21 mouse cellular contexts compared by ENCODE assay signal in the genomic region with DNA sequence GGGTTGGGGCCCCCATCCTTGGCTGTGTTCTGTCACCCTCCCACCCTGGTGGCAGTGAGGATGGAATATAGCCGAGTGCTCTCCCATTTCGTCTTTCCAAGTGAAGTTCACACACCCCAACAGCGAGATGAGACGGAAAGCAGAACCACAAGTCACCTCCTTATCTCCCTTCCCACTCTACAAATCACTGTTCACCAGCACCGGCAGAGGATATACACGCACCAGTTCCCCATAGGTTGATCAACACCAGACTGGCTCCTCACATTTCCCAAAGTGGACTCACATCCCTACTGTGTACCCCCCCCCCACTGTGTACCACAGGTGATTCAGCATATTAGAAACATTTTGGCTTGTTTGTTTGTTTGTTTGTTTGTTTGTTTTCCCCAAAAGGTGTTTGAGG.
"Had no signal": no experiment of that assay in that cellular context is flagged by ENCODE, and none has a peak within 500 bp of the region (broad histone marks: within the 10 kb centered on the region; RNA-seq: fewer than 3 reads in every experiment).

No protein-coding gene starts in this region.

- H3K4me1 ChIP-seq: limb, embryonic 13.5 days; liver, embryonic 13.5 days; megakaryocyte, embryonic 14.5 days; midbrain, embryonic 10.5 days; midbrain, embryonic 15.5 days; neural tube, embryonic 12.5 days; neural tube, embryonic 15.5 days had no signal

- ATAC-seq: lung, postnatal 0 days; midbrain, embryonic 15.5 days had no signal

- H3K27ac ChIP-seq: limb, embryonic 13.5 days; liver, embryonic 13.5 days; midbrain, embryonic 10.5 days; midbrain, embryonic 15.5 days; neural tube, embryonic 12.5 days; neural tube, embryonic 15.5 days; stomach, postnatal 0 days had no signal

- H3K27me3 ChIP-seq: limb, embryonic 13.5 days; liver, embryonic 13.5 days; megakaryocyte, embryonic 14.5 days; midbrain, embryonic 15.5 days; neural tube, embryonic 12.5 days; neural tube, embryonic 15.5 days had no signal

- H3K36me3 ChIP-seq: limb, embryonic 13.5 days; liver, embryonic 13.5 days; midbrain, embryonic 10.5 days; midbrain, embryonic 15.5 days; neural tube, embryonic 12.5 days; neural tube, embryonic 15.5 days had no signal

- H3K4me2 ChIP-seq: limb, embryonic 13.5 days; liver, embryonic 13.5 days; midbrain, embryonic 15.5 days; neural tube, embryonic 12.5 days; neural tube, embryonic 15.5 days had no signal

- H3K4me3 ChIP-seq: limb, embryonic 13.5 days; liver, embryonic 13.5 days; megakaryocyte, embryonic 14.5 days; midbrain, embryonic 10.5 days; midbrain, embryonic 15.5 days; neural tube, embryonic 12.5 days; neural tube, embryonic 15.5 days had no signal

- DNase-seq: kidney, adult 9 months; kidney, postnatal 14 days; kidney, postnatal 4 days; left cerebral cortex, postnatal 4 days; liver, embryonic 13.5 days; lung, adult 2 months; lung, postnatal 36 days; right cerebral cortex, adult 18-20 months; right cerebral cortex, postnatal 14 days; right cerebral cortex, postnatal 4 days; thymus, adult 2 months; thymus, postnatal 14 days; thymus, postnatal 4 days had no signal

- H3K9ac ChIP-seq: limb, embryonic 13.5 days; liver, embryonic 13.5 days; midbrain, embryonic 15.5 days; neural tube, embryonic 12.5 days; neural tube, embryonic 15.5 days had no signal

- H3K9me3 ChIP-seq: limb, embryonic 13.5 days; liver, embryonic 13.5 days; midbrain, embryonic 10.5 days; midbrain, embryonic 15.5 days; neural tube, embryonic 12.5 days; neural tube, embryonic 15.5 days had no signal
